Mouse (Mus musculus) forebrain, embryonic 15.5 days (tissue): Measurements from ENCODE around the gene Olfr1087. TPM values are rescaled to one million over a fixed set of nuclear protein-coding genes. Genes with fewer than 3 reads are reported as not detected.
"Not testable (repeated sequence)": the region's sequence is repeated elsewhere in the genome, so short reads cannot be mapped to it uniquely, and the experiment has no call there.

Source experiments
- ATAC-seq: fragments of 200-750 bp; cut with Nextera tagmentation; replicated peaks from 2 replicates; pipeline ENCODE4 v1.8.0; 2017; ENCODE audit warnings: mild to moderate bottlenecking, moderate TSS enrichment, moderate library complexity
- H3K27ac ChIP-seq: fragments of 300-500 bp; sonication (generic); replicated peaks from 2 replicates; pipeline ENCODE4 v1.5.1; 2015; ENCODE audit warnings: mild to moderate bottlenecking, inconsistent platforms
- H3K27me3 ChIP-seq: fragments of 300-500 bp; sonication (generic); 2 replicates; pipeline ENCODE4 v1.6.1; 2015; ENCODE audit warnings: inconsistent platforms
- H3K36me3 ChIP-seq: fragments of 300-500 bp; sonication (generic); 2 replicates; pipeline ENCODE4 v1.6.1; 2015; ENCODE audit warnings: mild to moderate bottlenecking, inconsistent platforms
- H3K4me1 ChIP-seq: fragments of 300-500 bp; sonication (generic); 2 replicates; pipeline ENCODE4 v1.6.1; 2015; ENCODE audit warnings: inconsistent platforms
- H3K4me2 ChIP-seq: fragments of 300-500 bp; sonication (generic); replicated peaks from 2 replicates; pipeline ENCODE4 v1.6.1; 2015; ENCODE audit warnings: mild to moderate bottlenecking, inconsistent platforms
- H3K4me3 ChIP-seq: fragments of 300-500 bp; sonication (generic); 2 replicates; pipeline ENCODE4 v1.5.1; 2015; ENCODE audit warnings: mild to moderate bottlenecking, inconsistent platforms
- H3K9ac ChIP-seq: fragments of 300-500 bp; sonication (generic); replicated peaks from 2 replicates; pipeline ENCODE4 v1.6.1; 2015; ENCODE audit warnings: mild to moderate bottlenecking, inconsistent platforms
- H3K9me3 ChIP-seq: fragments of 300-500 bp; sonication (generic); 2 replicates; pipeline ENCODE4 v1.6.1; 2016; ENCODE audit warnings: inconsistent platforms
- WGBS: fragments of 180-500 bp; shearing (Covaris S2); methylation state at CpG from one replicate; pipeline ENCODE4 v1.1.7; 2015; ENCODE audit warnings: mixed read lengths; 5-methylcytosine and 5-hydroxymethylcytosine counted together
- polyA plus RNA-seq: library from polyadenylated mRNA; unstranded; fragments of >200 nt; fragmentation: Nextera tagmentation; extraction: Ambion mirVana; gene quantifications from 2 replicates; pipeline ENCODE4 v1.2.1, GENCODE M21; 2015

Olfr1087 gene
- not detected in 2 replicates for polyA plus RNA-seq

- ATAC-seq: no peak
- H3K36me3 ChIP-seq: no peaks in the 10 kb centered on the region
- H3K4me3 ChIP-seq: no peak within 1 kb of the TSS
- no peaks in the 10 kb centered on the region for H3K27me3 ChIP-seq
- H3K9ac ChIP-seq: no peak within 1 kb of the TSS
- H3K4me1 ChIP-seq: no peaks in the 10 kb centered on the region
- no peak within 1 kb of the TSS for H3K27ac ChIP-seq
- no peaks in the 10 kb centered on the region for H3K9me3 ChIP-seq
- H3K4me2 ChIP-seq: no peak within 1 kb of the TSS
Observed at GRCm38 (mm10) chr2:86698295-86698694, at the start of gene Olfr1087. Olfr1087 (minus strand) TSS chr2:86698395.

- Histone ChIP-seq H3K9ac (no peak within 1 kb of the TSS), H3K9me3 (no peaks in the 10 kb centered on the region), H3K4me3 (no peak within 1 kb of the TSS), H3K27ac (no peak within 1 kb of the TSS), H3K36me3 (no peaks in the 10 kb centered on the region), H3K4me2 (no peak within 1 kb of the TSS), H3K4me1 (no peaks in the 10 kb centered on the region), H3K27me3 (no peaks in the 10 kb centered on the region)
- no peak for ATAC-seq
Observed at GRCm38 (mm10) chr2:86733601-86734000, 35.4 kb upstream of the Olfr1087 start, which contains the start of gene Olfr1089. Olfr1089 (minus strand) TSS chr2:86733701.

GRCm38 (mm10) chr2:86679992-86680391 is 18.2 kb downstream of the Olfr1087 start, which contains the start of gene Olfr1086:
Olfr1086 (minus strand) TSS chr2:86680092.
- Histone ChIP-seq H3K9ac (no peak within 1 kb of the TSS), H3K4me1 (no peaks in the 10 kb centered on the region), H3K27ac (no peak within 1 kb of the TSS), H3K36me3 (no peaks in the 10 kb centered on the region), H3K27me3 (no peaks in the 10 kb centered on the region), H3K4me2 (no peak within 1 kb of the TSS), H3K9me3 (no peaks in the 10 kb centered on the region), H3K4me3 (no peak within 1 kb of the TSS)
- no peak for ATAC-seq
- WGBS: 79% methylated on average over 2 of the region's 2 CpGs

GRCm38 (mm10) chr2:86661919-86662318 is 36.3 kb downstream of the Olfr1087 start, which contains the start of gene Olfr1085:
Olfr1085 (minus strand) TSS chr2:86662019.
- Histone ChIP-seq H3K9me3 (no peaks in the 10 kb centered on the region), H3K27ac (no peak within 1 kb of the TSS), H3K4me2 (no peak within 1 kb of the TSS), H3K4me1 (no peaks in the 10 kb centered on the region), H3K4me3 (no peak within 1 kb of the TSS), H3K9ac (no peak within 1 kb of the TSS), H3K36me3 (no peaks in the 10 kb centered on the region), H3K27me3 (no peaks in the 10 kb centered on the region)
- ATAC-seq: no peak
- WGBS: 29% methylated on average over 1 of the region's 1 CpGs

GRCm38 (mm10) chr2:86639625-86640024 is 58.6 kb downstream of the Olfr1087 start, which contains the start of gene Olfr1084:
Olfr1084 (minus strand) TSS chr2:86639725.
- H3K4me1 ChIP-seq, ATAC-seq, H3K27ac ChIP-seq, H3K4me3 ChIP-seq, H3K9me3 ChIP-seq, H3K9ac ChIP-seq, H3K4me2 ChIP-seq, H3K27me3 ChIP-seq, H3K36me3 ChIP-seq: not testable (repeated sequence)
- 92% methylated on average over 1 of the region's 1 CpGs for WGBS

Other genes with a start within 250 kb of the Olfr1087 start
- not detected in 2 replicates for gene Olfr1065, start 247.8 kb downstream of the Olfr1087 start, polyA plus RNA-seq
- gene Olfr1066, start 242.1 kb downstream of the Olfr1087 start, polyA plus RNA-seq: not detected in 2 replicates
- gene Olfr228, start 211.0 kb downstream of the Olfr1087 start, polyA plus RNA-seq: not detected in 2 replicates
- gene Olfr1076, start 189.9 kb downstream of the Olfr1087 start, polyA plus RNA-seq: not detected in 2 replicates
- gene Olfr1079, start 155.9 kb downstream of the Olfr1087 start, polyA plus RNA-seq: not detected in 2 replicates
- not detected in 2 replicates for gene Olfr1080, start 140.2 kb downstream of the Olfr1087 start, polyA plus RNA-seq
- gene Olfr1082, start 99.4 kb downstream of the Olfr1087 start, polyA plus RNA-seq: not detected in 2 replicates
- not detected in 2 replicates for gene Olfr1084, start 58.7 kb downstream of the Olfr1087 start, polyA plus RNA-seq
- gene Olfr1085, start 36.4 kb downstream of the Olfr1087 start, polyA plus RNA-seq: not detected in 2 replicates
- not detected in 2 replicates for gene Olfr1086, start 18.3 kb downstream of the Olfr1087 start, polyA plus RNA-seq
- not detected in 2 replicates for gene Olfr1089, start 35.3 kb upstream of the Olfr1087 start, polyA plus RNA-seq
- gene Olfr1090, start 60.6 kb upstream of the Olfr1087 start, polyA plus RNA-seq: not detected in 2 replicates
- gene Olfr1093, start 84.1 kb upstream of the Olfr1087 start, polyA plus RNA-seq: not detected in 2 replicates
- not detected in 2 replicates for gene Olfr141, start 111.6 kb upstream of the Olfr1087 start, polyA plus RNA-seq
- not detected in 2 replicates for gene Olfr1094, start 126.3 kb upstream of the Olfr1087 start, polyA plus RNA-seq
- not detected in 2 replicates for gene Olfr1095, start 153.3 kb upstream of the Olfr1087 start, polyA plus RNA-seq
- not detected in 2 replicates for gene Gm13723, start 176.4 kb upstream of the Olfr1087 start, polyA plus RNA-seq
- gene Olfr1097, start 193.8 kb upstream of the Olfr1087 start, polyA plus RNA-seq: not detected in 2 replicates
- not detected in 2 replicates for gene Olfr1098, start 226.2 kb upstream of the Olfr1087 start, polyA plus RNA-seq